Mouse (Mus musculus) MEL (cell line): ENCODE data around the gene Cd84. TPM values are rescaled to one million over a fixed set of nuclear protein-coding genes. Genes with fewer than 3 reads are reported as not detected.

Experiments used
- DNase-seq: peaks from one replicate; pipeline ENCODE4 v3.0.0; 2011; ENCODE audit warnings: low read depth, low spot score
- H3K27ac ChIP-seq: 2 replicates; pipeline ENCODE4 v1.5.1; 2012; ENCODE audit warnings: low read depth, mild to moderate bottlenecking, control low read depth, low read length, moderate library complexity; ENCODE audit not compliant: control insufficient read depth
- H3K27me3 ChIP-seq, 2 experiments: fragments of 150-350 bp in 1 of 2; sonication (generic) in 1 of 2; 2 replicates each; pipeline ENCODE4 v1.6.1; 2012; ENCODE audit warnings: low read length in 2 of 2, mild to moderate bottlenecking in 2 of 2, improper control_type of control experiment in 1 of 2, moderate library complexity in 1 of 2; ENCODE audit not compliant: insufficient read depth in 2 of 2, control insufficient read depth in 1 of 2
- H3K36me3 ChIP-seq, 2 experiments: 2 replicates each; pipeline ENCODE4 v1.6.1; 2012 to 2014; ENCODE audit warnings: low read length in 2 of 2, improper control_type of control experiment in 1 of 2, inconsistent platforms in 1 of 2, mild to moderate bottlenecking in 1 of 2; ENCODE audit not compliant: insufficient read depth in 2 of 2, control insufficient read depth in 1 of 2
- H3K4me1 ChIP-seq, 2 experiments: fragments of 150-350 bp in 1 of 2; sonication (generic) in 1 of 2; 2 replicates each; pipeline ENCODE4 v1.6.1; 2012; ENCODE audit warnings: low read length in 2 of 2, improper control_type of control experiment in 1 of 2, mild to moderate bottlenecking in 1 of 2; ENCODE audit not compliant: insufficient read depth in 2 of 2, control insufficient read depth in 1 of 2
- H3K4me3 ChIP-seq, 2 experiments: fragments of 150-350 bp in 1 of 2; sonication (generic) in 1 of 2; 2 replicates each; pipeline ENCODE4 v1.5.1; 2012; ENCODE audit warnings: low read depth in 2 of 2, low read length in 2 of 2, mild to moderate bottlenecking in 2 of 2, moderate library complexity in 2 of 2, control low read depth in 1 of 2, improper control_type of control experiment in 1 of 2; ENCODE audit not compliant: control insufficient read depth in 1 of 2, insufficient read depth in 1 of 2
- H3K79me2 ChIP-seq: 2 replicates; pipeline ENCODE4 v1.6.1; 2012; ENCODE audit warnings: mild to moderate bottlenecking, low read length, moderate library complexity; ENCODE audit not compliant: control insufficient read depth, poor library complexity, insufficient read depth
- H3K9ac ChIP-seq: 2 replicates; pipeline ENCODE4 v1.6.1; 2012; ENCODE audit warnings: low read depth, mild to moderate bottlenecking, control low read depth, low read length, moderate library complexity; ENCODE audit not compliant: control insufficient read depth, poor library complexity, severe bottlenecking
- H3K9me3 ChIP-seq: fragments of 150-350 bp; sonication (generic); replicated peaks from 2 replicates; pipeline ENCODE4 v1.6.1; 2012; ENCODE audit warnings: mild to moderate bottlenecking, low read length, improper control_type of control experiment, moderate library complexity; ENCODE audit not compliant: insufficient read depth
- EP300 ChIP-seq, 2 experiments: IDR thresholded peaks; 2 replicates each; pipeline ENCODE4 v1.6.1; 2011; ENCODE audit warnings: improper control_type of control experiment in 2 of 2, low read length in 2 of 2, low read depth in 1 of 2, mild to moderate bottlenecking in 1 of 2
- KAT2A ChIP-seq: conservative IDR thresholded peaks from 2 replicates; pipeline ENCODE4 v1.6.1; 2012; ENCODE audit warnings: low read depth, low read length, improper control_type of control experiment, inconsistent platforms
- MXI1 ChIP-seq: IDR thresholded peaks from 2 replicates; pipeline ENCODE4 v1.6.1; 2011; ENCODE audit warnings: mild to moderate bottlenecking, low read depth, low read length, improper control_type of control experiment
- MYB ChIP-seq: IDR thresholded peaks from 2 replicates; pipeline ENCODE4 v1.6.1; 2011; ENCODE audit warnings: mild to moderate bottlenecking, low read depth, low read length, improper control_type of control experiment
- NELFE ChIP-seq: IDR thresholded peaks from 2 replicates; pipeline ENCODE4 v1.6.1; 2011; ENCODE audit warnings: low read depth, low read length, improper control_type of control experiment
- POLR2A ChIP-seq, 2 experiments: IDR thresholded peaks; 2 replicates each; pipeline ENCODE4 v1.6.1; 2011 to 2012; ENCODE audit warnings: low read length in 2 of 2, mild to moderate bottlenecking in 2 of 2, control low read depth in 1 of 2, improper control_type of control experiment in 1 of 2, low read depth in 1 of 2, moderate library complexity in 1 of 2; ENCODE audit not compliant: control insufficient read depth in 1 of 2, insufficient read depth in 1 of 2, poor library complexity in 1 of 2
- POLR2AphosphoS2 ChIP-seq: IDR thresholded peaks from 2 replicates; pipeline ENCODE4 v1.6.1; 2011; ENCODE audit warnings: low read length, improper control_type of control experiment
- ZKSCAN1 ChIP-seq: IDR thresholded peaks from 2 replicates; pipeline ENCODE4 v1.6.1; 2012; ENCODE audit warnings: low read depth, mild to moderate bottlenecking, inconsistent platforms, low read length, improper control_type of control experiment, moderate library complexity
- ZMIZ1 ChIP-seq: IDR thresholded peaks from 2 replicates; pipeline ENCODE4 v1.6.1; 2012; ENCODE audit warnings: low read depth, mild to moderate bottlenecking, inconsistent platforms, low read length, improper control_type of control experiment, moderate library complexity
- ZNF384 ChIP-seq: IDR thresholded peaks from 2 replicates; pipeline ENCODE4 v1.6.1; 2012; ENCODE audit warnings: low read depth, mild to moderate bottlenecking, inconsistent platforms, low read length, improper control_type of control experiment
- polyA plus RNA-seq, 2 experiments: library from polyadenylated mRNA; stranded (reverse) in 1 of 2; unstranded in 1 of 2; fragments of >175 nt in 1 of 2; fragments of >200 nt in 1 of 2; gene quantifications; 2 replicates each; pipeline versions ENCODE4 v1.2.1 to v1.2.4; 2012; ENCODE audit warnings: low replicate concordance in 2 of 2, low read depth in 1 of 2; ENCODE audit not compliant: insufficient read length in 2 of 2, insufficient read depth in 1 of 2, missing spikeins in 1 of 2
- total RNA-seq: library from RNA; depleted of rRNA; stranded (reverse); fragments of 300-350 nt; gene quantifications from 2 replicates; pipeline ENCODE4 v1.2.3, GENCODE M21; 2012

Gene Cd84
- total and polyA plus RNA-seq, 3 experiments, result 6.8 to 10.4 TPM; not detected in 1

DNA sequence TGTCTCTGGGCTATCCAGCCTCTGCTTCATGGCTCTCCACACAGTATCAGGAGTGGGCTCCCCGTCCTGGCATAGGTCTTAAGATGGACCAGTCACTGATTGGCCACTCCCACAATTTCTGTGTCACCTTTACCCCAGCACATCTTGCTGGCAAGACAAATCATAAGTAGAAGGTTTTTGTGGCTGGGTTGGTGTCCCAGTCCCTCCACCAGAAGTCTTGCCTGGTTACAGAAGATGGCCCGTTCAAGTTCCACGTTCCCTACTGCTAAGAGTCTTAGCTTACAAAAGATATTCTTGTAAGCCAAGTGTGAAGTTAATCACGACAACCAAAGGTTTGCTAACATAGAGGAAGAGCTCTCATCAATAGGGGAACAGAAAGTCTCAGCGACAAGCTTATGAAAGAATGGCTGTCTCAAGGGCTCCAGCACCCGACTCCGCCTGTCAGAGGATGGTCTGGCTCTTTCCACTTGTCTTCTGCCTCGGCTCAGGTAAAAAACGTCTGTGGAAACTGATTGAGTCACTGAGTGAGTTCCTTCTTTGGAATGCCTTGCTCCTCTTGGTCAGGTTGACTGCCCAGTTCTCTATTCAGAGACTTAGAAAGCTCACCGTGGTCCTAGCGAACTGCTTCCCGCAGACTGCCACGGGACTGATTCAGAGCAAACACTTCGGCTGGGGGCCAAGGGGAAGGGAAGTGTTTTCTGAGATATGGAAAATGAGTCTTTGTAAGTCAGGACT lies 78.0 kb downstream of the Cd84 start, which contains the start of gene Slamf6:
TSS of gene Slamf6 (plus strand) at position 211 of the 735 bp plus-strand sequence.
- H3K4me1 ChIP-seq, result peaks cover 13 to 20% of the 10 kb centered on the region in 2 experiments
- DNase-seq, result peak; percentile 68

GRCm38 (mm10) chr1:171918136-171918920 lies 78.8 kb downstream of the Cd84 start:
- H3K27me3 ChIP-seq, result no peaks in the 10 kb centered on the region
- no peak for TF ChIP-seq KAT2A
- peak in 1 of 2 experiments; percentile 18; a peak in 2 of 4 replicates for TF ChIP-seq EP300 (IDR thresholded peaks at IDR 0.05; ENCODE audit: low read depth in 1 of 2, low read length in 2 of 2)
- H3K27ac ChIP-seq, result peak overlapping the region; percentile 11; the same call in 1 of the 2 replicates
- DNase-seq, result peak; percentile 17
- peaks cover 0 to 20% of the 10 kb centered on the region in 2 experiments; a peak in 2 of 4 replicates for H3K36me3 ChIP-seq
- no peaks in the 10 kb centered on the region for H3K79me2 ChIP-seq
- peak overlapping the region; percentile 21 for H3K9ac ChIP-seq
- peaks cover 13 to 20% of the 10 kb centered on the region in 2 experiments for H3K4me1 ChIP-seq
- H3K9me3 ChIP-seq, result no peaks in the 10 kb centered on the region
- H3K4me3 ChIP-seq, result peak overlapping the region; percentile 32 to 34

More for the DNA sequence above, 78.0 kb downstream of the Cd84 start, which contains the start of gene Slamf6:
- Histone ChIP-seq H3K4me3 (peak within 1 kb of the TSS; percentile 32 to 34), H3K27ac (peak within 1 kb of the TSS; percentile 11; the same call in 1 of the 2 replicates), H3K79me2 (no peaks in the 10 kb centered on the region), H3K36me3 (peaks cover 0 to 18% of the 10 kb centered on the region in 2 experiments; a peak in 2 of 4 replicates), H3K27me3 (no peaks in the 10 kb centered on the region), H3K9ac (peak within 1 kb of the TSS; percentile 21), H3K9me3 (no peaks in the 10 kb centered on the region)
- TF ChIP-seq POLR2AphosphoS2, result no peak
- TF ChIP-seq EP300 (IDR thresholded peaks at IDR 0.05; ENCODE audit: low read depth in 1 of 2, low read length in 2 of 2), result peak in 1 of 2 experiments; percentile 10; a peak in 1 of 4 replicates

- Histone ChIP-seq H3K27me3 (no peaks in the 10 kb centered on the region), H3K36me3 (peaks cover 0 to 20% of the 10 kb centered on the region in 2 experiments; a peak in 2 of 4 replicates), H3K79me2 (no peaks in the 10 kb centered on the region), H3K4me1 (peaks cover 13 to 20% of the 10 kb centered on the region in 2 experiments), H3K9ac (no peak overlapping the region), H3K9me3 (no peaks in the 10 kb centered on the region), H3K27ac (no peak overlapping the region), H3K4me3 (no peak overlapping the region)
- no peak for DNase-seq
- TF ChIP-seq ZMIZ1 (no peak), ZNF384 (no peak), MYB (no peak), MXI1 (no peak), ZKSCAN1 (no peak), NELFE (no peak), POLR2A (IDR thresholded peaks at IDR 0.05; ENCODE audit: control insufficient read depth in 1 of 2, insufficient read depth in 1 of 2, low read depth in 1 of 2, low read length in 2 of 2, poor library complexity in 1 of 2) (no peak)
Measured at GRCm38 (mm10) chr1:171919193-171919592, 79.7 kb downstream of the Cd84 start.
